Mouse (Mus musculus): ENCODE results near the gene Gm20388.
"Not testable (repeated sequence)": the region's sequence is repeated elsewhere in the genome, so short reads cannot be mapped to it uniquely, and the experiment has no call there.

Gene Gm20388

DNA sequence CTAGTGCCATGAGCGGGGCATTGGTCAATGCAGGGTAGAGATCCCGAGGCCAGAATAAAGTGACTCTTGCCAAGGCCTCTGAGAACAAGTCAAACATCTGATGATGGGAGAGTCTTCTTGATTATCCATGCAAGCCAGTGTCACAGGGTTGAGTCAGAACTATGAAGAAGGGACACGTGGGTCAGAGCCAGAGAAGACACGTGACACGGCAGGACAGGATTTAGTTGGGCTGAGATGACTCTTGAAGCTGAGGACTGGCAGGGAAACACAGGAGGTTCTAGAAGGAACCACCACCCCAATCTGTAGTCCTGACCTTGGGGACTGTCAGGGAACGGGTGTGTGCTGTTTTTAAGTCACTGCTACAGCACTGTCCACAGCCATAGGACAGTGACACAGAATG lies 849.2 kb downstream of the Gm20388 start:
- no peak for DNase-seq (ENCODE audit: low read depth, low spot score)

DNA sequence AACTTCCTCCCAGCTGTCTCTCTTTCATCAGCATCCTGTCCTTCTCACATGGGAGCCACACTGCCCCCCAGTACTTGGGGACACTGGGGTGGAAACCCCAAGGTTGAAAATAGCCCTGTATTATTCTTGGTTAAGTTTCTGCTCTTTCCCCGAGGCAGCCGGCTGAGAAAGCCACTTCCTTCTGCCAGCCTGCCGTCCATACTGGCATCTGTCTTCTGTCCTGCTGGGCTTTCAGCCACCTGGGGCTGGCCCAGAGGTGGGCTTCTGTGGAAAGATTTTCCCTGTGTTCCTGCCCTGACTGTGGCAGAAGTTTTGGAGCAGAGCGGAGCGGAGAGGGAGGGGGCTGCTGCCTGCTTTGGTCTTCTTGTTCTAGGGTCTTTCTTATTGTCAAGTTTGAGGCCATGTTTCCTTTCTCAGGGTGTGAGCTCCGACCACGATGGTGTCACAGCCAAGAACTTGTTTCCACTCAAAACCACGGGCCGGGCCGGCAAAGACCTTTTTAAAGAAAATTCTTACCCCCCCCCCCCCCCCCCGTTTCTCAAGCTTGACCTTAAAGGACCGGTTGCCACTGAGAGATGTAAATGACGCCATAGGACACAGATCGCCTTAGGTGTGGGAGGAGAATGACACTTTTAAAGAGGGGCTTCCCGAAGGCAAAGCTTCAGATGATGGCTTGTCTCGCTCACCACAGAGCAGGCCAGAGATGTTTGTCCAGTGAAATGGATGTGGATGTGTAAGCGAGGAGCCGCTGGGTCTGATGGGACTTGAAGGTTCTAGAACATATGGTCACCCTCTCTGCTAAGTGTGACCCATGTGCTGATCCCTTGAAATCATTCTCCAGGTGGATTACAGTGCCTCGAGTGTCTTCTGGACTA lies 849.9 kb downstream of the Gm20388 start:
- no peak for DNase-seq (ENCODE audit: low read depth, low spot score)

DNA sequence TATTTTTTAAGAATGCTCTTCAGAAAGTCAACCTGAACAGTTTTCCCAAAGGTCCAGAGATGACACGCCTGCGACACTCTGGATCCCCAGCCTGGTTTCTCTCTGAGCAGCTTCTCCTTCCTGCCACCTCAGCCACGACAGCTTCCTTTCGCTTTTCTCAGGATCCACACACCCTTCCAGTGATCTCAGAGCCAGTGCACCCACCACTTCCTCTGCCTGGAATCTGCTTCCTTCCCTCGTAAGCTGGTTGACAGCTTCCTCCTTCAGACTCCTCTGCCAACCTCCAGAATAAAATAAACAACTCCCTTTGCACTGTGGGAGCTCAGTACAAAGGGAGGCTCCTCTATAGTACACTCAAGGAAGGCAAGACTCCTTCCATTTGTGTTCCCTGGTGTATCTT lies 852.6 kb downstream of the Gm20388 start:
- DNase-seq (ENCODE audit: low read depth, low spot score), result no peak

GRCm38 (mm10) chr8:120764638-120765037 lies 854.0 kb downstream of the Gm20388 start:
- no peak for DNase-seq (ENCODE audit: low read depth, low spot score)

- DNase-seq (ENCODE audit: low read depth, low spot score), result no peak
Observed at GRCm38 (mm10) chr8:120766622-120767021, 856.0 kb downstream of the Gm20388 start.

GRCm38 (mm10) chr8:120768454-120769218 lies 858.0 kb downstream of the Gm20388 start:
- DNase-seq (ENCODE audit: low read depth, low spot score), result no peak

DNA sequence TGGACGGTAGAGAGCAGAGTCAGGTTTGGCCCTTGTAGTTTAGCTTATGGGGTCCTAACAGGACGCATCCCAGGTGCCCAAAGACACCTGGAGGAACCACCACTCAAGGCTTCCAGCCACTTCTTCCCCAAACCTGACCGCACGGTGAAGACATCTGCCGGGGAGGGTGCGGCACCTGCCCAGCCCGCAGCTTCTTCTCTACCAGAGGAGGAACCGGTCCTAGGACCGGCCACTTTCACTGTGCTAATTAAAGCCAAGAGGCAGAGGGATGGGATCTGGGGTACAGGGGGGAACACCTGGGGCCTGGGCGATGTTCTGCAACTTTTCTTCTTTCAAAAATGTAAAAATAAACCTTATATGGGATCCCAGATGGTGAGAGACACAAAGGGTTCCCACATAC lies 866.5 kb downstream of the Gm20388 start:
- DNase-seq (ENCODE audit: low read depth, low spot score), result no peak

DNA sequence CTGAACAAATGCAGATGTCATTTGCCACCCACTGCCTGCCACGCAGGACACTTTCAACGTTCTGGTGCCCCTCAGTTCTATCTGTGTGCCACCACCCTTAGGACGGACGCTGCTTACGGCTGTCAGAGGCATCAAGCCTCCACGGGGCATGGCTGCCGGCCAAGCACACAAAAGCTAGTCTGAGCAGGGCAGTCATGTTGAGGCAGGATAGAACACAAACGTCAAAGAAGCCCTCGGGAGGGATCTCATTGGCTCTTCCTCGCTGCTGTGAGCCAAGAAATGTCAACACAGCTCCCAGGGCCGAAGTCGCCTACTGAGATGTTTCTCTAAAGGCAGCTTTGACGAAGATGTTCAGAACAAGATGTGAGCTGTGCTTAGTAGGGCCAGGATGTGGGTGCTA lies 867.1 kb downstream of the Gm20388 start:
- no peak for DNase-seq (ENCODE audit: low read depth, low spot score)

DNA sequence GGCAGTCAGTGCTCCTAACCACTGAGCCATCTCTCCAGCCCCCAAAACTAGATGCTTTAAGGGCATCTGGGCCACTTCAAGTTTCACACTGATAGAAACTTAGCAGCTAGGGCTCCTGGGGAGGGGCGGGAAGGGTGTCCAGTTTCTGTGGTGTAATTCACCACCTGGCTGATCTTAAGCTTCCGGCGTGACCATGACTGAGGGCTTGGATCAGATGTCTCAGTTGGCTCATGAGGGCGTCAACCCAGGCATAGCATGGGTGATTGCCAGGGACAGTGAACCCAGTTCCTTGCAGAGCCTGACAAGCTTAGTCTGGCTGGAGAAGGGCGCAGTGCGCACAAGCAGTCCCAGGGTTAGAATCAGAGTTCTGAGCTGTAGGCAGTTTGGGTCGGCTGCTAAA lies 868.5 kb downstream of the Gm20388 start:
- DNase-seq (ENCODE audit: low read depth, low spot score), result no peak

GRCm38 (mm10) chr8:120783781-120784180 lies 873.1 kb downstream of the Gm20388 start:
- no peak for DNase-seq (ENCODE audit: low read depth, low spot score)

- DNase-seq (ENCODE audit: low read depth, low spot score), result no peak
Observed at GRCm38 (mm10) chr8:120786753-120787152, 876.1 kb downstream of the Gm20388 start.

- DNase-seq (ENCODE audit: low read depth, low spot score), result no peak
Observed at GRCm38 (mm10) chr8:120787631-120788030, 877.0 kb downstream of the Gm20388 start.

- no peak for DNase-seq (ENCODE audit: low read depth, low spot score)
Observed at GRCm38 (mm10) chr8:120792710-120793109, 882.1 kb downstream of the Gm20388 start.

- peak; percentile 75 for DNase-seq (ENCODE audit: low read depth, low spot score)
Observed at GRCm38 (mm10) chr8:120795944-120796635, 885.4 kb downstream of the Gm20388 start.

DNA sequence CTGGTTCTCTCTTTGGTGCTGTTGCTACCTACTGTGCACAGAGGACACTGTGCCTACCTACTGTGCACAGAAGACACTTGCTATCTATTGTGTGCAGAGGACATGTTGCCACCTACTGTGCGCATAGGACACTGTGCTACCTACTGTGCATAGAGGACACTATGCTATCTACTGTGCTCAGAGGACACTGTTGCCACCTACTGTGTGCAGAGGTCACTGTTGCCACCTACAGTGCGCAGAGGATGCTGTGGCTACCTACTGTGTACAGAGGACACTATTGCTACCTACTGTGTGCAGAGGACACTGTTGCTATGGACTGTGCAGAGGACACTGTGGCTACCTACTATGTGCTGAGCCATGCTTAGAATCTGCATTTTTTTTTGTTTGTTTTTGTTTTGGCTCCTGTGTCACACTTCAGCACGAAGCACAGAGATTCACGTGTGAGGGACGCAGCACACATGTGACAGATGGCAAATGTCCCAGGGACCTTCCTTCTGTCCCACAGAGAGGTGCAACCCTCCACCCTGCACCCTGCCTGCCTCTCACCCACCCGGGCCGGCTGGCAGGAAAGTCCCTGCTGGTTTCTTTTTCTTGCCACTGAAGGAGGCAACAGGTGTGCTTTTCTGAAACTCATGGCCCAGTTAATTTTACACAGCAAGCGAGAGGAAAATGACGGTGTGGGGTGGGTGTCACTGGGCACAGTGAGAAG lies 886.5 kb downstream of the Gm20388 start:
- DNase-seq (ENCODE audit: low read depth, low spot score), result no peak

DNA sequence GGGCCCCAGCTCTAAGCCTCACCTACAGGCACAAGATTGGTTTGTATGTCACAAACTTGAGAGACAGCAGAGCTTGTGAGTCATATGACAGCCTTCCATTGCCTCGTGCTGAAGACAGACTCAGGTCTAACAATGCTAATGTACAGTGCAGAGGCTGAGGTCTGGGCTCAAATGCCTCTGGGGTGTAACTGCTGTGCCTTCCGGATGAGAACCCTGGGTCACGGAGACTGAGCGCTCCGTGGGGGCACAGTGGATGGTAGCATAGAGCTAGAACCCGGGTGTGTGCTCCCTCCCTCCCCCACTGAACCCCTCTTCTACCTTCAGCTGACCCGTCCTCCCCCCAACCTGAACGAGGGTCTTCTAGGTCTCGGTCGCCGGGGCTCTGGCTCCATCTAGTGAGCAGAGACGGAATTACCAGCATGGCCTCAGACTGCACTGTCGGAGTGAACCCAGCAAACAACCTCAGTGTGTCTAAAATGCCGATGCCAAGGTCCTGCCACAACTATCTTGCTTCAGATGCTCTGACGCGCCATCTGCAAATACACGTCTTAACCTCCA lies 889.7 kb downstream of the Gm20388 start:
- peak; percentile 20 for DNase-seq (ENCODE audit: low read depth, low spot score)

DNA sequence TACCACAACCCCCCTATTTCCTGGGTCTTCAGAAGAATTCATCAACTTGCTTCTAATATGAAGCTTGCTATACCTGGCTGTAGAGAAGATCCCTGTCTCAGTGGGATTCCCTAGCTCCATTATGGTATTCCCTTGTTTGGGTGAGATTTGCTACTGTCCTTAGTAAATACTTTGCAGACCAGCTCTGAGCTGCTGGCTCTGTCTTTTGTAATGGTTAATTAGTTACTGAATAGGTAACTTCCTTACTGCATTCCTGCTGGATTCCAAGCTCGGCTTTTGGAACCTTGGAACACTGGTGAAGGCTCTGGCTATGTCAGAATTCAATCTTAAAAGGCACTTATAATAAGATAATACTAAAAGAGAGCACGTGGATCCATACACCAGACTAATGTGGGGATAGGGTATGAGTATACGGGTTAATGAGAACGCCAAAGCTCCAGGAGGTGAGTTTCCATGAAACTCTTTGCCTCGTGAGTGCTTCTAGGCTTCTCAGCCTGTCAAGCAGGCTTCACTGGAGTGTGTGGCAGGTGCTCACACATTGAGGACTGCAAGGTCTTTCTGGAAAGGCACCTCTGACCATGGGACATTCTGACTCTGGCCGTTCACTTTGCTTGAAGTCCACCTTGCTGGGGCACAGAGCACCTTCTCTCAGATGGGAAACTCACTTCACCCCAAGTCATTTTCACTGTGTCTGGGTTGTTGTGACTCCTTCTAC lies 893.2 kb downstream of the Gm20388 start:
- DNase-seq (ENCODE audit: low read depth, low spot score), result not testable (repeated sequence)

DNA sequence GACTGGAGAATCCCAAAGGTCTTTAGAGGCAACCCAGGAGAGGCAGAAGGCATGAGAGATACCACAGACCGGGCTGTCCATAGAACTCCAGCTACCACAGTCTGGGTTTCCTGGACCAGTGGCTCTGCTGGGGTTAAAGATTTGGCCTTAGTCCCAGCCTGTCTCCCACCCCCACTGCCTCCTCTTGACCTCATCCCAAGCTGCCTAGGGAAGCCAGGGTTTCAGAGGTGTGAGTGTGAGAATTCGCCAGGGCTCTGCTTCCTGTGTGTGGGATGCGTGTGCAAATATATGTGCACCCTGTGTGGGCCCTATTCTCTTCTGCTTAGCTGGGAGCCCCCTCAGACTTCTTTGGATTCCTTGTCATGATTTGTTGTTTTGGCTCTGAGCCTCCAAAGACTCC lies 894.1 kb downstream of the Gm20388 start:
- DNase-seq (ENCODE audit: low read depth, low spot score), result no peak

- no peak for DNase-seq (ENCODE audit: low read depth, low spot score)
Observed at GRCm38 (mm10) chr8:120806780-120807264, 896.2 kb downstream of the Gm20388 start.

DNA sequence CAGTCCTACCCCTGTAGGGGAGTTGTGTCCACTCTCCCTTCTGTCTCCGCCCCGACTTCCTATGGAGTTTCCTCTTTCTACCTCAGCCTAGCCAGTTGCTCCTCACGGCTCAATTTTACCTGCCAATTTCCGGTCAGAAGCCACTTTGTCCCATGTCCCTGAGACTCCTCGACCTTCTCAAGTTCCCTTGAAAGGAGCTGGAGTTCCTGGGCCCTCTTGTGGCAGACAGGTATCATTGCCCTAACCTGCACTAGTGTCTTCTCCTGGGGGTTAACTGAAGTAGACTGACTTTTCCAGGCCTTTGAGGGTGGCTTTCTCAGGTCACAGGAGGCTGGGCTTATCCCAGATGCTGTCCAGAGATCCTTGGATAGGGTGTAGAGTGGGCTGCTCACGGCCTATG lies 897.1 kb downstream of the Gm20388 start:
- peak; percentile 20 for DNase-seq (ENCODE audit: low read depth, low spot score)

Measured in CD4-positive helper T cell, adult 2 months (primary cell).